Mouse (Mus musculus) stomach, postnatal 0 days (tissue): ENCODE results near the gene Snd1.

Experiments used
- CTCF ChIP-seq: IDR thresholded peaks from 2 replicates; pipeline ENCODE4 v1.5.1; 2016; ENCODE audit warnings: antibody characterized with exemption, low read depth, mild to moderate bottlenecking, moderate library complexity
- EP300 ChIP-seq: optimal IDR thresholded peaks from 2 replicates; pipeline ENCODE3; 2016; ENCODE audit warnings: antibody characterized with exemption

DNA sequence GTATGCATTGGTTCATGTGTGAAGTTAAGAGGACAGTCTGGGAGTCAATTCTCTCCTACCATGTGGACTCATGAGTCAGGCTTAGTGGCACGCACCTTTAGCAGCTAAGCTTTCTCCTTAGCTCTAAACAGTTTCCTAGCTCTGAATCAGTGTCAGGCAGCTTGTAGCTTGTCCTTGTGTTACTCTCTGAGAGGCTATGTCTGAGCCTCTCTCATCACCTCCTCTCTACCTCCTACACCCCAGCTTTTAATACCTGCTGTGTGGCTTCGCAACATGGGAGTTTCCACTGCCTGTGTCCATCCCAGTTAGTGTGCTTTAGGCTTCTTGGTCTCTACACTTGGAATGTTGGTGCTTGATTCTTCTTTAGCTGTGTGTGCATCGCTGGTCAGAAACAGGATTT lies 39.3 kb downstream of the Snd1 start:
- TF ChIP-seq CTCF: no peak
- TF ChIP-seq EP300: no peak
